ENCODE assay signal across 21 mouse cellular contexts in the genomic region with DNA sequence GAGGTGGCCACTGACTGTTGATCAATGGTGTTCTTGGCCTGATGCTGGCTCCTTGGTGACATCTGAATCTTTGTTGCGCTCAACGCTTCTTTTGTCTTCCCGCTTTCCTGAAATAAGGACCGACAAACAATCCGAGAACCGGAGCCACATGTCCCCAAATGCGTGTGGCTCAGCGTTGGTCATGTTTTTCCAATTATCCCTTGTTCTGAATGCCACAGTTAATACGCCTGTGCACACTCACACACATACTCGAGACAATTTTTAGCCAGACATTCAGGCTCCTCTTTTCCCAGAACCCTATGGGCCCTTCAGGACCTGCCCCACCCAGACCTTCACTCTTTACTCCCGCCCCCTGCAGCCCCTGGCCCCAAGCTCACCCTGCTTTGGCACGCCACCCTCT.
A peak's percentile ranks its signal among the peaks of the same experiment; 100 is the strongest.
DNase-seq lines count a peak whose midpoint lies in the region; ATAC-seq and TF ChIP-seq lines count a peak whose summit lies in the region.
"Had no signal": no experiment of that assay in that cellular context is flagged by ENCODE, and none has a peak within 500 bp of the region (broad histone marks: within the 10 kb centered on the region; RNA-seq: fewer than 3 reads in every experiment).

No protein-coding gene starts in this region.

- TF ChIP-seq CTCF in kidney, adult 2 months (conservative IDR thresholded peaks at IDR 0.05; ENCODE audit: insufficient read depth, insufficient read length, low read depth, low read length): no peak
- TF ChIP-seq CTCF in thymus, adult 2 months (IDR thresholded peaks at IDR 0.05; ENCODE audit: borderline replicate concordance, control insufficient read depth, extremely low read depth, insufficient read depth, low read length, poor library complexity): no peak

- no peaks in the 10 kb centered on the region for H3K27me3 ChIP-seq in embryonic facial prominence, embryonic 10.5 days (replicated peaks; ENCODE audit: low read depth, poor library complexity, severe bottlenecking)
- H3K27me3 ChIP-seq in embryonic facial prominence, embryonic 13.5 days: no peaks in the 10 kb centered on the region
- H3K27me3 ChIP-seq in embryonic facial prominence, embryonic 15.5 days: no peaks in the 10 kb centered on the region; the same call in 1 of the 2 replicates
- no peaks in the 10 kb centered on the region for H3K27me3 ChIP-seq in limb, embryonic 10.5 days (ENCODE audit: low read depth, poor library complexity, severe bottlenecking)
- no peaks in the 10 kb centered on the region; the same call in 1 of the 2 replicates for H3K27me3 ChIP-seq in kidney, adult 2 months (replicated peaks; ENCODE audit: control insufficient read depth, insufficient read depth, low read length)
- no peaks in the 10 kb centered on the region for H3K27me3 ChIP-seq in thymus, adult 2 months (ENCODE audit: control insufficient read depth, insufficient read depth, low read length)
- no peaks in the 10 kb centered on the region for H3K27me3 ChIP-seq in forebrain, embryonic 12.5 days

- no peak overlapping the region for H3K4me3 ChIP-seq in embryonic facial prominence, embryonic 10.5 days
- H3K4me3 ChIP-seq in embryonic facial prominence, embryonic 13.5 days: no peak overlapping the region
- no peak overlapping the region for H3K4me3 ChIP-seq in embryonic facial prominence, embryonic 15.5 days (replicated peaks)
- no peak overlapping the region for H3K4me3 ChIP-seq in limb, embryonic 10.5 days
- H3K4me3 ChIP-seq in kidney, adult 2 months (ENCODE audit: insufficient read depth, low read depth, low read length): no peak overlapping the region
- no peak overlapping the region for H3K4me3 ChIP-seq in thymus, adult 2 months (ENCODE audit: control insufficient read depth, insufficient read depth, low read length)
- no peak overlapping the region for H3K4me3 ChIP-seq in forebrain, embryonic 12.5 days (replicated peaks)

- ATAC-seq in embryonic facial prominence, embryonic 13.5 days (ENCODE audit: insufficient number of reproducible peaks, insufficient read depth, low FRiP score, low TSS enrichment, low read depth): no peak
- ATAC-seq in embryonic facial prominence, embryonic 15.5 days (ENCODE audit: insufficient number of reproducible peaks, low FRiP score, low TSS enrichment, low read depth): no peak
- ATAC-seq in forebrain, embryonic 12.5 days (ENCODE audit: low FRiP score): no peak
- ATAC-seq: forebrain, embryonic 14.5 days; forebrain, embryonic 16.5 days had no signal

- no peaks in the 10 kb centered on the region for H3K36me3 ChIP-seq in embryonic facial prominence, embryonic 10.5 days (replicated peaks)
- no peaks in the 10 kb centered on the region for H3K36me3 ChIP-seq in embryonic facial prominence, embryonic 13.5 days
- no peaks in the 10 kb centered on the region for H3K36me3 ChIP-seq in embryonic facial prominence, embryonic 15.5 days
- no peaks in the 10 kb centered on the region for H3K36me3 ChIP-seq in limb, embryonic 10.5 days
- no peaks in the 10 kb centered on the region for H3K36me3 ChIP-seq in kidney, adult 2 months (ENCODE audit: control insufficient read depth, insufficient read depth, low read length)
- no peaks in the 10 kb centered on the region for H3K36me3 ChIP-seq in thymus, adult 2 months (ENCODE audit: control insufficient read depth, insufficient read depth, low read length)
- no peaks in the 10 kb centered on the region for H3K36me3 ChIP-seq in forebrain, embryonic 12.5 days (replicated peaks)
- H3K36me3 ChIP-seq: G1E had no signal

- WGBS in embryonic facial prominence, embryonic 10.5 days: 76% methylated on average over 12 of the region's 12 CpGs
- WGBS in embryonic facial prominence, embryonic 13.5 days: 30% methylated on average over 12 of the region's 12 CpGs
- 48% methylated on average over 12 of the region's 12 CpGs for WGBS in embryonic facial prominence, embryonic 15.5 days
- 80% methylated on average over 12 of the region's 12 CpGs for WGBS in limb, embryonic 10.5 days
- 91% methylated on average over 12 of the region's 12 CpGs for WGBS in kidney, adult 2 months
- WGBS in thymus, adult 2 months: 94% methylated on average over 12 of the region's 12 CpGs
- WGBS in forebrain, embryonic 12.5 days: 91% methylated on average over 12 of the region's 12 CpGs

- intact Hi-C loops in left cerebral cortex, postnatal 10 days (cut with DNase I): no loop called here

- peak overlapping the region; percentile 51; the same call in 1 of the 2 replicates for H3K27ac ChIP-seq in embryonic facial prominence, embryonic 10.5 days (replicated peaks)
- H3K27ac ChIP-seq in embryonic facial prominence, embryonic 13.5 days: peak overlapping the region; percentile 78
- H3K27ac ChIP-seq in embryonic facial prominence, embryonic 15.5 days (replicated peaks): peak overlapping the region; percentile 45; the same call in 1 of the 2 replicates
- peak overlapping the region; percentile 74 for H3K27ac ChIP-seq in limb, embryonic 10.5 days
- no peak overlapping the region for H3K27ac ChIP-seq in kidney, adult 2 months (ENCODE audit: insufficient read depth, low read depth, low read length)
- H3K27ac ChIP-seq in thymus, adult 2 months (ENCODE audit: control insufficient read depth, insufficient read depth, low read length): no peak overlapping the region
- H3K27ac ChIP-seq in forebrain, embryonic 12.5 days: no peak overlapping the region

- peaks cover 20% of the 10 kb centered on the region for H3K4me1 ChIP-seq in embryonic facial prominence, embryonic 10.5 days
- H3K4me1 ChIP-seq in embryonic facial prominence, embryonic 13.5 days: peaks cover 36% of the 10 kb centered on the region
- H3K4me1 ChIP-seq in embryonic facial prominence, embryonic 15.5 days: peaks cover 19% of the 10 kb centered on the region
- H3K4me1 ChIP-seq in limb, embryonic 10.5 days: peaks cover 22% of the 10 kb centered on the region
- no peaks in the 10 kb centered on the region for H3K4me1 ChIP-seq in kidney, adult 2 months (ENCODE audit: control insufficient read depth, insufficient read depth, low read length)
- H3K4me1 ChIP-seq in thymus, adult 2 months (replicated peaks; ENCODE audit: control insufficient read depth, insufficient read depth, low read length): no peaks in the 10 kb centered on the region
- no peaks in the 10 kb centered on the region for H3K4me1 ChIP-seq in forebrain, embryonic 12.5 days

- no peak overlapping the region for H3K9ac ChIP-seq in embryonic facial prominence, embryonic 13.5 days
- H3K9ac ChIP-seq in embryonic facial prominence, embryonic 15.5 days: no peak overlapping the region
- H3K9ac ChIP-seq in forebrain, embryonic 12.5 days: no peak overlapping the region

- no peak for TF ChIP-seq POLR2A in kidney, adult 2 months (IDR thresholded peaks at IDR 0.05; ENCODE audit: low read depth, low read length)
- no peak for TF ChIP-seq POLR2A in thymus, adult 2 months (IDR thresholded peaks at IDR 0.05; ENCODE audit: control insufficient read depth, extremely low read depth, insufficient read depth, low read length, poor library complexity)

- peak; percentile 23 for DNase-seq in embryonic facial prominence, embryonic 10.5 days (ENCODE audit: low spot score)
- no peak for DNase-seq in limb, embryonic 10.5 days (ENCODE audit: low spot score)
- no peak for DNase-seq in left cerebral cortex, postnatal 10 days (ENCODE audit: extremely low spot score in 1 of 2, low spot score in 2 of 2)
- DNase-seq in kidney, adult 2 months: no peak
- DNase-seq in thymus, adult 2 months: no peak
- DNase-seq: adrenal gland, adult 2 months; adrenal gland, postnatal 10 days; adrenal gland, postnatal 25 days; cerebellum, adult 11 months; cerebellum, adult 18-20 months; cerebellum, adult 8-10 months; cerebellum, adult 9-11 months; cerebellum, postnatal 14 days; cerebellum, postnatal 36 days; embryo, embryonic 11 days had no signal

- H3K4me2 ChIP-seq in embryonic facial prominence, embryonic 13.5 days: no peak overlapping the region; the same call in 1 of the 2 replicates
- no peak overlapping the region for H3K4me2 ChIP-seq in embryonic facial prominence, embryonic 15.5 days (replicated peaks)
- no peak overlapping the region for H3K4me2 ChIP-seq in forebrain, embryonic 12.5 days

- no peaks in the 10 kb centered on the region for H3K9me3 ChIP-seq in embryonic facial prominence, embryonic 10.5 days
- H3K9me3 ChIP-seq in embryonic facial prominence, embryonic 13.5 days: no peaks in the 10 kb centered on the region
- no peaks in the 10 kb centered on the region for H3K9me3 ChIP-seq in embryonic facial prominence, embryonic 15.5 days (replicated peaks)
- H3K9me3 ChIP-seq in limb, embryonic 10.5 days (replicated peaks): no peaks in the 10 kb centered on the region
- no peaks in the 10 kb centered on the region for H3K9me3 ChIP-seq in forebrain, embryonic 12.5 days
- H3K9me3 ChIP-seq: G1E had no signal

Comparison
In these comparisons a context has a peak if more than half of its experiments do, and no peak if none do; other contexts are left out.
1. H3K27ac ChIP-seq: peak in embryonic facial prominence, embryonic 10.5 days (single experiment), embryonic facial prominence, embryonic 13.5 days (single experiment), embryonic facial prominence, embryonic 15.5 days (single experiment) and limb, embryonic 10.5 days (single experiment); none in kidney, adult 2 months (single experiment), thymus, adult 2 months (single experiment) and forebrain, embryonic 12.5 days (single experiment).